Mouse (Mus musculus): ENCODE data around the gene Ttc8. TPM values are rescaled to one million over a fixed set of nuclear protein-coding genes. Genes with fewer than 3 reads are reported as not detected.

Ttc8 gene
- polyA plus RNA-seq, 1 experiment from 2014 or later = 6.9 TPM

GRCm38 (mm10) chr12:98896761-98897160, 23.6 kb upstream of the Ttc8 start:
- H3K27me3 ChIP-seq (replicated peaks; ENCODE audit: control insufficient read depth, insufficient read depth, low read length) = 0 out of 2 replicates have a peak, but pooled peaks cover 12% of the 10 kb centered on the region

GRCm38 (mm10) chr12:98899676-98900075, 20.7 kb upstream of the Ttc8 start:
- WGBS = 82% methylated on average over 6 of the region's 6 CpGs
- 0 out of 2 replicates have a peak overlapping the region, but pooled peaks have one; percentile 2 for H3K4me3 ChIP-seq (ENCODE audit: low read depth, low read length)

More at GRCm38 (mm10) chr12:98896761-98897160, 23.6 kb upstream of the Ttc8 start:
- no peak overlapping the region for H3K4me3 ChIP-seq (ENCODE audit: low read depth, low read length)
- ATAC-seq = no peak
- H3K4me2 ChIP-seq (replicated peaks; ENCODE audit: low read depth) = no peak overlapping the region
- H3K4me1 ChIP-seq (replicated peaks; ENCODE audit: control insufficient read depth, insufficient read depth, low read length) = no peaks in the 10 kb centered on the region
- no peak overlapping the region for H3K27ac ChIP-seq (ENCODE audit: low read depth, low read length)
- no peaks in the 10 kb centered on the region for H3K36me3 ChIP-seq (ENCODE audit: control insufficient read depth, insufficient read depth)
- 76% methylated on average over 1 of the region's 1 CpGs for WGBS
- TF ChIP-seq CTCF (IDR thresholded peaks at IDR 0.05; ENCODE audit: low read depth) = no peak
- H3K9me3 ChIP-seq (ENCODE audit: control insufficient read depth) = no peaks in the 10 kb centered on the region
- H3K9ac ChIP-seq (ENCODE audit: low read depth, low read length) = no peak overlapping the region

GRCm38 (mm10) chr12:98900341-98900880, 20.0 kb upstream of the Ttc8 start:
- 3% methylated on average over 31 of the region's 31 CpGs for WGBS
- Histone ChIP-seq H3K27me3 (replicated peaks; ENCODE audit: control insufficient read depth, insufficient read depth, low read length) (0 out of 2 replicates have a peak, but pooled peaks cover 12% of the 10 kb centered on the region), H3K4me2 (replicated peaks; ENCODE audit: low read depth) (peak overlapping the region; percentile 98), H3K36me3 (ENCODE audit: control insufficient read depth, insufficient read depth) (no peaks in the 10 kb centered on the region), H3K4me3 (ENCODE audit: low read depth, low read length) (peak overlapping the region; percentile 74), H3K27ac (ENCODE audit: low read depth, low read length) (no peak overlapping the region), H3K9ac (ENCODE audit: low read depth, low read length) (peak overlapping the region; percentile 57; the same call in 1 of the 2 replicates), H3K4me1 (replicated peaks; ENCODE audit: control insufficient read depth, insufficient read depth, low read length) (no peaks in the 10 kb centered on the region), H3K9me3 (ENCODE audit: control insufficient read depth) (no peaks in the 10 kb centered on the region)
- no peak for TF ChIP-seq CTCF (IDR thresholded peaks at IDR 0.05; ENCODE audit: low read depth)
- no peak for ATAC-seq

More at GRCm38 (mm10) chr12:98899676-98900075, 20.7 kb upstream of the Ttc8 start:
- H3K9me3 ChIP-seq (ENCODE audit: control insufficient read depth) = no peaks in the 10 kb centered on the region
- H3K4me2 ChIP-seq (replicated peaks; ENCODE audit: low read depth) = no peak overlapping the region
- H3K27ac ChIP-seq (ENCODE audit: low read depth, low read length) = no peak overlapping the region
- TF ChIP-seq CTCF (IDR thresholded peaks at IDR 0.05; ENCODE audit: low read depth) = no peak
- no peaks in the 10 kb centered on the region for H3K36me3 ChIP-seq (ENCODE audit: control insufficient read depth, insufficient read depth)
- H3K27me3 ChIP-seq (replicated peaks; ENCODE audit: control insufficient read depth, insufficient read depth, low read length) = 0 out of 2 replicates have a peak, but pooled peaks cover 12% of the 10 kb centered on the region
- no peak overlapping the region for H3K9ac ChIP-seq (ENCODE audit: low read depth, low read length)
- no peak for ATAC-seq
- no peaks in the 10 kb centered on the region for H3K4me1 ChIP-seq (replicated peaks; ENCODE audit: control insufficient read depth, insufficient read depth, low read length)

GRCm38 (mm10) chr12:98900881-98901801, 19.2 kb upstream of the Ttc8 start, which contains the start of gene Eml5:
Eml5 (minus strand) TSS chr12:98901484.
- H3K27me3 ChIP-seq (replicated peaks; ENCODE audit: control insufficient read depth, insufficient read depth, low read length) = 0 out of 2 replicates have a peak, but pooled peaks cover 12% of the 10 kb centered on the region
- 0 out of 2 replicates have a peak within 1 kb of the TSS, but pooled peaks have one; percentile 50 for H3K27ac ChIP-seq (ENCODE audit: low read depth, low read length)
- H3K4me3 ChIP-seq (ENCODE audit: low read depth, low read length) = peak within 1 kb of the TSS; percentile 74
- peak; percentile 98 for ATAC-seq
- TF ChIP-seq CTCF (IDR thresholded peaks at IDR 0.05; ENCODE audit: low read depth) = peak; percentile 38
- no peaks in the 10 kb centered on the region for H3K9me3 ChIP-seq (ENCODE audit: control insufficient read depth)
- peak within 1 kb of the TSS; percentile 57 for H3K9ac ChIP-seq (ENCODE audit: low read depth, low read length)
- under 1% methylated on average over 65 of the region's 101 CpGs for WGBS
- H3K4me2 ChIP-seq (replicated peaks; ENCODE audit: low read depth) = peak within 1 kb of the TSS; percentile 98
- no peaks in the 10 kb centered on the region for H3K4me1 ChIP-seq (replicated peaks; ENCODE audit: control insufficient read depth, insufficient read depth, low read length)
- no peaks in the 10 kb centered on the region for H3K36me3 ChIP-seq (ENCODE audit: control insufficient read depth, insufficient read depth)

GRCm38 (mm10) chr12:98905466-98905865, 14.9 kb upstream of the Ttc8 start:
- Histone ChIP-seq H3K9me3 (ENCODE audit: control insufficient read depth) (no peaks in the 10 kb centered on the region), H3K4me2 (replicated peaks; ENCODE audit: low read depth) (no peak overlapping the region), H3K27me3 (replicated peaks; ENCODE audit: control insufficient read depth, insufficient read depth, low read length) (0 out of 2 replicates have a peak, but pooled peaks cover 2% of the 10 kb centered on the region), H3K9ac (ENCODE audit: low read depth, low read length) (no peak overlapping the region), H3K27ac (ENCODE audit: low read depth, low read length) (no peak overlapping the region), H3K4me3 (ENCODE audit: low read depth, low read length) (no peak overlapping the region), H3K36me3 (ENCODE audit: control insufficient read depth, insufficient read depth) (no peaks in the 10 kb centered on the region), H3K4me1 (replicated peaks; ENCODE audit: control insufficient read depth, insufficient read depth, low read length) (no peaks in the 10 kb centered on the region)
- no peak for TF ChIP-seq CTCF (IDR thresholded peaks at IDR 0.05; ENCODE audit: low read depth)
- ATAC-seq = no peak
- 74% methylated on average over 5 of the region's 5 CpGs for WGBS

- H3K4me3 ChIP-seq (ENCODE audit: low read depth, low read length) = no peak overlapping the region
- H3K36me3 ChIP-seq (ENCODE audit: control insufficient read depth, insufficient read depth) = no peaks in the 10 kb centered on the region
- ATAC-seq = no peak
- TF ChIP-seq CTCF (IDR thresholded peaks at IDR 0.05; ENCODE audit: low read depth) = no peak
- no peak overlapping the region for H3K9ac ChIP-seq (ENCODE audit: low read depth, low read length)
- H3K27me3 ChIP-seq (replicated peaks; ENCODE audit: control insufficient read depth, insufficient read depth, low read length) = no peaks in the 10 kb centered on the region
- H3K4me2 ChIP-seq (replicated peaks; ENCODE audit: low read depth) = no peak overlapping the region
- H3K27ac ChIP-seq (ENCODE audit: low read depth, low read length) = no peak overlapping the region
- WGBS = 66% methylated on average over 9 of the region's 9 CpGs
- H3K4me1 ChIP-seq (replicated peaks; ENCODE audit: control insufficient read depth, insufficient read depth, low read length) = no peaks in the 10 kb centered on the region
- H3K9me3 ChIP-seq (ENCODE audit: control insufficient read depth) = no peaks in the 10 kb centered on the region
Observed at GRCm38 (mm10) chr12:98910096-98910495, 10.3 kb upstream of the Ttc8 start.
